Mouse (Mus musculus): ENCODE measurements around the gene Cabp2. TPM values are rescaled to one million over a fixed set of nuclear protein-coding genes. Genes with fewer than 3 reads are reported as not detected.
A peak's percentile ranks its signal among the peaks of the same experiment; 100 is the strongest.
"Not testable (repeated sequence)": the region's sequence is repeated elsewhere in the genome, so short reads cannot be mapped to it uniquely, and the experiment has no call there.

The Cabp2 gene
- not detected in 2 replicates for polyA plus RNA-seq (2015; fragmentation: Nextera tagmentation; extraction: Ambion mirVana)

GRCm38 (mm10) chr19:4081394-4081793 lies at the start of gene Cabp2:
TSS of gene Cabp2 (plus strand) at chr19:4081578.
- no peak for ATAC-seq (ENCODE audit: low FRiP score)
- no peak within 1 kb of the TSS for H3K9ac ChIP-seq (replicated peaks)
- H3K27ac ChIP-seq (replicated peaks): no peak within 1 kb of the TSS
- no peak within 1 kb of the TSS for H3K4me3 ChIP-seq (replicated peaks)
- 0 out of 2 replicates have a peak, but pooled peaks cover 4% of the 10 kb centered on the region for H3K27me3 ChIP-seq (replicated peaks)
- 48% methylated on average over 3 of the region's 3 CpGs for WGBS
- no peaks in the 10 kb centered on the region for H3K9me3 ChIP-seq (replicated peaks)
- no peaks in the 10 kb centered on the region for H3K36me3 ChIP-seq
- H3K4me1 ChIP-seq: no peaks in the 10 kb centered on the region
- no peak within 1 kb of the TSS for H3K4me2 ChIP-seq

GRCm38 (mm10) chr19:4032668-4033067 lies 48.7 kb upstream of the Cabp2 start:
- H3K36me3 ChIP-seq: 0 out of 2 replicates have a peak, but pooled peaks cover 2% of the 10 kb centered on the region
- no peaks in the 10 kb centered on the region for H3K9me3 ChIP-seq (replicated peaks)
- no peak overlapping the region for H3K4me2 ChIP-seq
- 76% methylated on average over 7 of the region's 7 CpGs for WGBS
- no peak overlapping the region for H3K4me3 ChIP-seq (replicated peaks)
- H3K9ac ChIP-seq (replicated peaks): no peak overlapping the region
- no peak for ATAC-seq (ENCODE audit: low FRiP score)
- H3K27ac ChIP-seq (replicated peaks): no peak overlapping the region
- no peaks in the 10 kb centered on the region for H3K27me3 ChIP-seq (replicated peaks)
- peaks cover 14% of the 10 kb centered on the region for H3K4me1 ChIP-seq

- no peak overlapping the region for H3K4me2 ChIP-seq
- 0 out of 2 replicates have a peak, but pooled peaks cover 2% of the 10 kb centered on the region for H3K36me3 ChIP-seq
- peaks cover 18% of the 10 kb centered on the region for H3K4me1 ChIP-seq
- H3K27ac ChIP-seq (replicated peaks): no peak overlapping the region
- no peak overlapping the region for H3K4me3 ChIP-seq (replicated peaks)
- no peaks in the 10 kb centered on the region for H3K27me3 ChIP-seq (replicated peaks)
- WGBS: 80% methylated on average over 3 of the region's 3 CpGs
- no peaks in the 10 kb centered on the region for H3K9me3 ChIP-seq (replicated peaks)
- ATAC-seq (ENCODE audit: low FRiP score): no peak
- H3K9ac ChIP-seq (replicated peaks): no peak overlapping the region
Measured at GRCm38 (mm10) chr19:4033298-4033697, 48.1 kb upstream of the Cabp2 start.

- Histone ChIP-seq H3K27me3 (replicated peaks) (no peaks in the 10 kb centered on the region), H3K36me3 (0 out of 2 replicates have a peak, but pooled peaks cover 2% of the 10 kb centered on the region), H3K9me3 (replicated peaks) (no peaks in the 10 kb centered on the region), H3K4me1 (peaks cover 20% of the 10 kb centered on the region), H3K4me3 (replicated peaks) (no peak overlapping the region), H3K9ac (replicated peaks) (no peak overlapping the region), H3K27ac (replicated peaks) (no peak overlapping the region), H3K4me2 (no peak overlapping the region)
- 67% methylated on average over 5 of the region's 5 CpGs for WGBS
- ATAC-seq (ENCODE audit: low FRiP score): no peak
Measured at GRCm38 (mm10) chr19:4033742-4034141, 47.6 kb upstream of the Cabp2 start.

DNA sequence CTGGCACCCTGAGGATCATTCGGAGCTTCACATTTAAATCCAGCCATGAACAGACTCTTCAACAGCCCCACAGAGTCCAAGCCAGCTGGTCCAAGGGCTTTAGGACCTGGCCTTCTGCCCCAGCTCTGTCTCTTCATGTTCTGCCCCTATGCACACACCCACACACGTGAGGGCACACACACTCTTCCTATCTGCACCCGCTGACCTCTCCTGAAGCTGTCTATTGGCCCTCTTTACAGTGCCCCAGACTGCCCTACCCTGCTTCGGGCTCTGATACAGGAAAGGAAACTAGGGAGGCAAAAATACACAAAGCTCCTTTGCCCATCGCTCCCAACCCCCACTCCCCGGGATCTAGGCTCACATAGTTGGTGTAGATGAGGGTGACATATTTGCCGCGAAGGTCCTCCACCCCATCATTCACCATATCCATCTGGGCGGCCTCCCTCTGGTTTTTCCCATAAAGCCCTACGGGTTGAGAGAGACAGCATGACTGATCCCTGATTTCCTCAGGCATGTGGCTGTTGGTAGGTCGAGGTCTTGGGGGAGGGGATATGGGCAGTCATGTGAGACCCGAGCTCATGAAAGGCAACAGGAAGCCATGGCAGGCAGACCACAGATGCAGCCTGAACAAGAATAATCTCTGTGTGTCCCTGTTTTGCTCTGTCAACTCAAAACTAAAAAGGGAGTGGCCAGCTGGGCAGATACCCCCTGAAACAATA lies 44.9 kb upstream of the Cabp2 start:
- Histone ChIP-seq H3K9me3 (replicated peaks) (no peaks in the 10 kb centered on the region), H3K4me1 (peaks cover 20% of the 10 kb centered on the region), H3K4me2 (peak overlapping the region; percentile 39), H3K4me3 (replicated peaks) (no peak overlapping the region), H3K27ac (replicated peaks) (no peak overlapping the region), H3K36me3 (0 out of 2 replicates have a peak, but pooled peaks cover 2% of the 10 kb centered on the region), H3K9ac (replicated peaks) (no peak overlapping the region), H3K27me3 (replicated peaks) (no peaks in the 10 kb centered on the region)
- no peak for ATAC-seq (ENCODE audit: low FRiP score)
- WGBS: 76% methylated on average over 12 of the region's 12 CpGs

DNA sequence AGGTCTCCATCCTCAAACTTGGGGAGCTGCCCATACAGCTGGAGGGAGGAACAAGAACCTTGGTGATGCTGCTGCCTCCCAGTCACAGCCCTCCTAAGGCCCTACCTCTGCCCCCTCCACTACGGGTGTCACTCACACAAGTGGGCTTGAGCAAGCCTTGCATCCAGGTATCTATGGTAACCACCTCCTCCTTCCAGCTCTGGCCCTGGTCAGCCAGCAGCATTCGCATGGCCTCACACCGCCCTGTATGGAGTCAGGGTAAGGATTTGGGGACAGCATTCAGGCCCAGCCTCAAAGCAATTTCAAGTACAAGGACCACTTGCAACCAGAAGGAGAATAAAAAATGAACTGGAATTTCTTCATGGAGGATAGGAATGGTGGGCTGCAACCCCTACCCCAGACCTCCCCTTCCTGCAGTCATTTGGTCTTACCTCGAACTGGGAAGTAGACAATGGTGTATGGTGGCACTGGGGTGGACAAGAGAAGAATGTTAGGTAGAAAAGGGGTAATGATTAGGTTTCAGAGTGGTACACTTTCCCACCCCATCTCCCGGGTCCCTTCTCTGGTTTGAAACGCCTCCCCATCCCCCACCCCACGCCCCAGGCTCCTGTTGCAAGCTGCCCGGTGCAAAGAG lies 44.1 kb upstream of the Cabp2 start:
- not testable (repeated sequence) for H3K27me3 ChIP-seq (replicated peaks); H3K9me3 ChIP-seq (replicated peaks); H3K36me3 ChIP-seq
- Histone ChIP-seq H3K4me3 (replicated peaks) (peak overlapping the region; percentile 63), H3K4me2 (peak overlapping the region; percentile 70), H3K4me1 (peaks cover 20% of the 10 kb centered on the region), H3K9ac (replicated peaks) (peak overlapping the region; percentile 80), H3K27ac (replicated peaks) (peak overlapping the region; percentile 67)
- peak; percentile 69; the same call in 1 of the 2 replicates for ATAC-seq (ENCODE audit: low FRiP score)
- WGBS: 27% methylated on average over 8 of the region's 8 CpGs

DNA sequence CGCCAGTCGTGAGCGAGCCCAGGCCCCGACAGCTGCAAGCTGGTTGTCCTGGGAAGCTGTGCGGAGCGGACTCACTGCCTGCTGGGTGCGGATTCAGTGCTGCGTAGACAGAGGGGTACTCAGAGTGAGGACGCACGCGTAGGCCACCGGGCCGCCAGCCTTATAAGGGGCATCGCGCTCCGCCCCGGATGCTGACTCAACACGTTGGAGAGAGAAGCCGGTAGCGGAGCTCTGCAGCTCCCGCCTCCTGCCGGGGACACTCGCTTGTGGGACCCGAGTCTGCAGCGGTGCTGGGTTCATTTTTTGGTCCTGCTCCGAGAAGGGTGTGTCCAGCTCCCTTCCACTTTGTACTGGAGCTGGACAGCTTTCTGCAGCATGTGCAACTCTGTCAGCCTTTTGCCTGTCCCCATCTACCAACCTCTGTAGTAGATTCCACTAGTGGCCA lies 43.6 kb upstream of the Cabp2 start, which contains the start of gene Gstp1:
Gene Gstp1, minus strand, starts transcription at position 198 of the 445 bp plus-strand sequence.
- ATAC-seq (ENCODE audit: low FRiP score): peak; percentile 91
- H3K27me3 ChIP-seq (replicated peaks): no peaks in the 10 kb centered on the region
- peak within 1 kb of the TSS; percentile 67 for H3K27ac ChIP-seq (replicated peaks)
- H3K4me1 ChIP-seq: peaks cover 20% of the 10 kb centered on the region
- 0 out of 2 replicates have a peak, but pooled peaks cover 2% of the 10 kb centered on the region for H3K36me3 ChIP-seq
- WGBS: 0% methylated on average over 26 of the region's 26 CpGs
- H3K9me3 ChIP-seq (replicated peaks): no peaks in the 10 kb centered on the region
- H3K4me2 ChIP-seq: peak within 1 kb of the TSS; percentile 70
- peak within 1 kb of the TSS; percentile 63 for H3K4me3 ChIP-seq (replicated peaks)
- H3K9ac ChIP-seq (replicated peaks): peak within 1 kb of the TSS; percentile 80

- H3K9ac ChIP-seq (replicated peaks); H3K36me3 ChIP-seq; H3K4me2 ChIP-seq; H3K4me3 ChIP-seq (replicated peaks); H3K27ac ChIP-seq (replicated peaks); H3K9me3 ChIP-seq (replicated peaks); H3K27me3 ChIP-seq (replicated peaks); ATAC-seq (ENCODE audit: low FRiP score): not testable (repeated sequence)
- WGBS: 83% methylated on average over 5 of the region's 5 CpGs
- H3K4me1 ChIP-seq: peaks cover 19% of the 10 kb centered on the region
Measured at GRCm38 (mm10) chr19:4040941-4041340, 40.4 kb upstream of the Cabp2 start.

- H3K27me3 ChIP-seq (replicated peaks); H3K36me3 ChIP-seq; ATAC-seq (ENCODE audit: low FRiP score); H3K9me3 ChIP-seq (replicated peaks); H3K4me2 ChIP-seq; H3K4me3 ChIP-seq (replicated peaks); H3K27ac ChIP-seq (replicated peaks); H3K9ac ChIP-seq (replicated peaks): not testable (repeated sequence)
- H3K4me1 ChIP-seq: peaks cover 16% of the 10 kb centered on the region
- 85% methylated on average over 3 of the region's 4 CpGs for WGBS
Measured at GRCm38 (mm10) chr19:4041500-4041899, 39.9 kb upstream of the Cabp2 start.

DNA sequence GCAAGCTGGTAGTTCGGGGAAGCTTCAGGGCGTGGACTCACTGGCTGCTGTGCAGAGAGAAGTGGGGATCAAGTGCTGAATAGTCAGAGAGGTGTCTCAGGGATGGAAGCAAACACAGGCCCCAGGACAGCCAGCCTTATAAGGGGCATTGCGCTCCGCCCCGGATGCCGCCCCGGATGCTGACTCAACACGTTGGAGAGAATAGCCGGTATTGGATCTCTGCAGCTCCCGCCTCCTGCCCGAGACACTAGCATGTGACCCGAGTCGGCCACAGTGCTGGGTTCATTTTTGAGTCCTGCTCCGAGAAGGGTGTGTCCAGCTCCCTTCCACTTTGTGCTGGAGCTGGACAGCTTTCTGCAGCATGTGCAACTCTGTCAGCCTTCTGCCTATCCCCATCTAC lies 39.3 kb upstream of the Cabp2 start:
- no peak overlapping the region for H3K27ac ChIP-seq (replicated peaks)
- no peak for ATAC-seq (ENCODE audit: low FRiP score)
- WGBS: 75% methylated on average over 14 of the region's 14 CpGs
- no peaks in the 10 kb centered on the region for H3K27me3 ChIP-seq (replicated peaks)
- H3K4me3 ChIP-seq (replicated peaks): no peak overlapping the region
- H3K9me3 ChIP-seq (replicated peaks): no peaks in the 10 kb centered on the region
- H3K9ac ChIP-seq (replicated peaks): no peak overlapping the region
- H3K36me3 ChIP-seq: no peaks in the 10 kb centered on the region
- H3K4me1 ChIP-seq: peaks cover 13% of the 10 kb centered on the region; the same call in 1 of the 2 replicates
- no peak overlapping the region for H3K4me2 ChIP-seq

DNA sequence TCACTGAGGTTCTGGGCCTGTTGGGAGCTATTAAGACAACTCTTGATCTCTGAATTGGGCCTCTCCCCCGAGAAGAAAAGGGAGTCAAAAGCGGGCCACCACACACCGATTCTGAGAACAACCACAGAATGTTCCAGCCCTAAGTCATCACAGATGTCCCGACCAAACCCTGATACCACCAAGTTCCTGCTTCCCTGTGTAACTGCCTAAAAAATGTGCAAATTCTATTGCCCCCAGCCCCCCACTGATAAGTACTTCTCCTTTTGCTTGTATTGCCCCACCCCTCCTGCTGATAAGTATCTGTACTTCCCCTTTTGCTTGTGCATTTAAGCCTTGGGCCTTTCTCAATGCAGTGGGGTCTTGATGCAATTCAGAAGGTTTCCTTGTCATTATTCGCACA lies 37.3 kb upstream of the Cabp2 start:
- not testable (repeated sequence) for H3K27me3 ChIP-seq (replicated peaks); H3K4me1 ChIP-seq; H3K4me3 ChIP-seq (replicated peaks); H3K27ac ChIP-seq (replicated peaks); ATAC-seq (ENCODE audit: low FRiP score); H3K9ac ChIP-seq (replicated peaks); H3K4me2 ChIP-seq; H3K36me3 ChIP-seq; H3K9me3 ChIP-seq (replicated peaks)
- WGBS: 90% methylated on average over 5 of the region's 5 CpGs
